Mouse (Mus musculus) intestine, embryonic 15.5 days (tissue): ENCODE measurements around the gene Lmbr1. TPM values are rescaled to one million over a fixed set of nuclear protein-coding genes. Genes with fewer than 3 reads are reported as not detected.
A peak's percentile ranks its signal among the peaks of the same experiment; 100 is the strongest.

ENCODE experiments used
- ATAC-seq: fragments of 200-750 bp; cut with Nextera tagmentation; 2 replicates; pipeline ENCODE4 v1.8.0; 2017; ENCODE audit warnings: moderate TSS enrichment, moderate library complexity
- H3K27ac ChIP-seq: fragments of 300-500 bp; sonication (generic); 2 replicates; pipeline ENCODE4 v1.5.1; 2015; ENCODE audit warnings: mild to moderate bottlenecking, inconsistent platforms
- H3K27me3 ChIP-seq: fragments of 300-500 bp; sonication (generic); replicated peaks from 2 replicates; pipeline ENCODE4 v1.6.1; 2015; ENCODE audit warnings: inconsistent platforms
- H3K36me3 ChIP-seq: fragments of 300-500 bp; sonication (generic); 2 replicates; pipeline ENCODE4 v1.6.1; 2015; ENCODE audit warnings: inconsistent platforms
- H3K4me1 ChIP-seq: fragments of 300-500 bp; sonication (generic); replicated peaks from 2 replicates; pipeline ENCODE4 v1.6.1; 2015; ENCODE audit warnings: inconsistent platforms
- H3K4me2 ChIP-seq: fragments of 300-500 bp; sonication (generic); replicated peaks from 2 replicates; pipeline ENCODE4 v1.6.1; 2015; ENCODE audit warnings: mild to moderate bottlenecking, inconsistent platforms
- H3K4me3 ChIP-seq: fragments of 300-500 bp; sonication (generic); replicated peaks from 2 replicates; pipeline ENCODE4 v1.5.1; 2015; ENCODE audit warnings: inconsistent platforms
- H3K9ac ChIP-seq: fragments of 300-500 bp; sonication (generic); 2 replicates; pipeline ENCODE4 v1.6.1; 2015; ENCODE audit warnings: inconsistent platforms
- H3K9me3 ChIP-seq: fragments of 300-500 bp; sonication (generic); 2 replicates; pipeline ENCODE4 v1.6.1; 2016; ENCODE audit warnings: inconsistent platforms
- WGBS: fragments of 180-500 bp; shearing (Covaris S2); methylation state at CpG from one replicate; pipeline ENCODE4 v1.1.7; 2015; 5-methylcytosine and 5-hydroxymethylcytosine counted together
- polyA plus RNA-seq: library from polyadenylated mRNA; unstranded; fragments of >200 nt; fragmentation: Nextera tagmentation; extraction: Ambion mirVana; gene quantifications from 2 replicates; pipeline ENCODE4 v1.2.1, GENCODE M21; 2015

The Lmbr1 gene
- polyA plus RNA-seq, 1 experiment from 2014 or later = 12.3 TPM

DNA sequence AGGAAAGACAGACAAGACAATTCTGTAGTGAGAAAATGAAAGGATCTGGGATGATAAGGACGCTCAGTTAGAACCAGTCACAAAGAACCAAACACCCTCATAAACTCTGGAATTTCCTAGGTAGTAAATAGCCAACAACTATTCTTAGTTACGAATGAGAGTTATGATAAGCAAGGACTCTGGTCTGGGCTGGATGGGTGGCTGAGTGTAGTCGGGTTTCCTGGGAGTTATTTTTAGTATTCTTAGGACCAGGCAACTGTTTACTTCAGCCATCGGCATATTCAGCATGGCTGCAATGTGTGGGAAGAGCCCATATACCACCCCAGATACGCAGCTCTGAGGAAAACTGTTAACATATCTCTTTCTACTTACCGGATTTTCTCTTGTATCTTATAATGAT, 14.7 kb downstream of the Lmbr1 start:
- 73% methylated on average over 6 of the region's 6 CpGs for WGBS
- Histone ChIP-seq H3K4me2 (no peak overlapping the region), H3K36me3 (0 out of 2 replicates have a peak, but pooled peaks cover 3% of the 10 kb centered on the region), H3K9me3 (no peaks in the 10 kb centered on the region), H3K9ac (no peak overlapping the region), H3K27ac (no peak overlapping the region), H3K27me3 (no peaks in the 10 kb centered on the region), H3K4me3 (no peak overlapping the region), H3K4me1 (no peaks in the 10 kb centered on the region)
- ATAC-seq = no peak

GRCm38 (mm10) chr5:29335836-29336235, 42.4 kb downstream of the Lmbr1 start:
- Histone ChIP-seq H3K9me3 (no peaks in the 10 kb centered on the region), H3K4me2 (no peak overlapping the region), H3K9ac (no peak overlapping the region), H3K27me3 (no peaks in the 10 kb centered on the region), H3K4me3 (no peak overlapping the region), H3K4me1 (no peaks in the 10 kb centered on the region), H3K36me3 (no peaks in the 10 kb centered on the region), H3K27ac (no peak overlapping the region)
- 52% methylated on average over 5 of the region's 5 CpGs for WGBS
- no peak for ATAC-seq

- Histone ChIP-seq H3K4me3 (no peak overlapping the region), H3K27me3 (no peaks in the 10 kb centered on the region), H3K4me2 (no peak overlapping the region), H3K9me3 (no peaks in the 10 kb centered on the region), H3K27ac (no peak overlapping the region), H3K4me1 (no peaks in the 10 kb centered on the region), H3K9ac (no peak overlapping the region), H3K36me3 (no peaks in the 10 kb centered on the region)
- 96% methylated on average over 2 of the region's 2 CpGs for WGBS
- no peak for ATAC-seq
Observed at GRCm38 (mm10) chr5:29322503-29322902, 55.7 kb downstream of the Lmbr1 start.

- H3K4me2 ChIP-seq = no peak overlapping the region
- no peak overlapping the region for H3K4me3 ChIP-seq
- H3K9me3 ChIP-seq = no peaks in the 10 kb centered on the region
- H3K27ac ChIP-seq = no peak overlapping the region
- H3K27me3 ChIP-seq = no peaks in the 10 kb centered on the region
- WGBS = 64% methylated on average over 3 of the region's 3 CpGs
- no peaks in the 10 kb centered on the region for H3K36me3 ChIP-seq
- H3K9ac ChIP-seq = no peak overlapping the region
- H3K4me1 ChIP-seq = no peaks in the 10 kb centered on the region
- no peak for ATAC-seq
Observed at GRCm38 (mm10) chr5:29309191-29309590, 69.0 kb downstream of the Lmbr1 start.

DNA sequence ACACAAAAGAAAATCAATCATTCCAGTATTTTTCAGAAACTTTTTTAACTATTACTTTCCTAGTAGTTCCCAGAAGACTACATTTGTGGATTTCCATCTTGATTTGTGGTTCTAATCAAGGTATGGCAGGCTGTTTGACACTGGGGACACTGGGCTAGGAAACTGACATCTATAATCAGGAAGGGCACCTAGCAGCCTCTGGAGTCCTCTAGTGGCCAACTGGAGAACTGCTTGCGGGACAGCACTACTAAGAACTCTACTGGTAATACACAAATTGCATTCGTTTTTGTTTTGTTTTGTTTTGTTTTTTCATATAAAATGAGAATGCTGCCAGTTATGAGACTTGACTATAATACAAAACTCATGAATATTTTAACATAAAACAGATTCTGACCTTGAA, 85.0 kb downstream of the Lmbr1 start:
- H3K9me3 ChIP-seq = no peaks in the 10 kb centered on the region
- ATAC-seq = no peak
- 20% methylated on average over 2 of the region's 2 CpGs for WGBS

GRCm38 (mm10) chr5:29290110-29290509, 88.1 kb downstream of the Lmbr1 start:
- H3K4me3 ChIP-seq = no peak overlapping the region
- no peak for ATAC-seq
- H3K27me3 ChIP-seq = no peaks in the 10 kb centered on the region
- H3K9ac ChIP-seq = no peak overlapping the region
- no peak overlapping the region for H3K27ac ChIP-seq
- no peaks in the 10 kb centered on the region for H3K36me3 ChIP-seq
- H3K9me3 ChIP-seq = no peaks in the 10 kb centered on the region
- H3K4me1 ChIP-seq = no peaks in the 10 kb centered on the region
- WGBS = 90% methylated on average over 3 of the region's 3 CpGs
- H3K4me2 ChIP-seq = no peak overlapping the region

More for the DNA sequence above, 85.0 kb downstream of the Lmbr1 start:
- no peak overlapping the region for H3K4me3 ChIP-seq
- no peaks in the 10 kb centered on the region for H3K27me3 ChIP-seq
- no peaks in the 10 kb centered on the region for H3K4me1 ChIP-seq
- no peak overlapping the region for H3K4me2 ChIP-seq
- no peak overlapping the region for H3K9ac ChIP-seq
- no peaks in the 10 kb centered on the region for H3K36me3 ChIP-seq
- no peak overlapping the region for H3K27ac ChIP-seq

DNA sequence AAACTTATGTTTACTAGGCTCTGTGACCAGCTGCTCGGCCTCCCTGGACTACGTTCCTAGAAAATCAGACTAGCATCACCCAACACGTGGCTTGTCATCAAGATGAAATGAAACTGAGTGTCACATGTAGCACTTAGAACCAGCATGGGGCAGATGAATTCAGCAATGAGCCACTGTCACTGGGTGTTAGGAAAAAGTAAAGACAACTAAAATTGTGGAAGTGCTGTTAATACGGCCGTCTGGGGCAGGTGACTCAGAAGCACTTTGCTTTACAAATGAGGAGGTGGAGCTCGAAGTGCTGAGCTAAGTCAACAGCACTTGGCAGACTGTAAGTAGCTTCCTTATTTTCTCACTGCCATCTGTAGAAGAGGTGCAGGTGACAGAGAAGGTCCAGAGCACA, 88.5 kb downstream of the Lmbr1 start:
- 68% methylated on average over 6 of the region's 6 CpGs for WGBS
- no peak overlapping the region for H3K27ac ChIP-seq
- H3K4me1 ChIP-seq = no peaks in the 10 kb centered on the region
- no peak for ATAC-seq
- H3K27me3 ChIP-seq = no peaks in the 10 kb centered on the region
- no peaks in the 10 kb centered on the region for H3K9me3 ChIP-seq
- no peaks in the 10 kb centered on the region for H3K36me3 ChIP-seq
- H3K4me2 ChIP-seq = no peak overlapping the region
- H3K4me3 ChIP-seq = no peak overlapping the region
- no peak overlapping the region for H3K9ac ChIP-seq

GRCm38 (mm10) chr5:29281081-29281480, 97.1 kb downstream of the Lmbr1 start:
- ATAC-seq = no peak
- 84% methylated on average over 3 of the region's 3 CpGs for WGBS
- no peak overlapping the region for H3K27ac ChIP-seq
- no peaks in the 10 kb centered on the region for H3K36me3 ChIP-seq
- no peak overlapping the region for H3K4me2 ChIP-seq
- no peak overlapping the region for H3K4me3 ChIP-seq
- no peaks in the 10 kb centered on the region for H3K27me3 ChIP-seq
- no peaks in the 10 kb centered on the region for H3K4me1 ChIP-seq
- H3K9me3 ChIP-seq = no peaks in the 10 kb centered on the region
- H3K9ac ChIP-seq = no peak overlapping the region

DNA sequence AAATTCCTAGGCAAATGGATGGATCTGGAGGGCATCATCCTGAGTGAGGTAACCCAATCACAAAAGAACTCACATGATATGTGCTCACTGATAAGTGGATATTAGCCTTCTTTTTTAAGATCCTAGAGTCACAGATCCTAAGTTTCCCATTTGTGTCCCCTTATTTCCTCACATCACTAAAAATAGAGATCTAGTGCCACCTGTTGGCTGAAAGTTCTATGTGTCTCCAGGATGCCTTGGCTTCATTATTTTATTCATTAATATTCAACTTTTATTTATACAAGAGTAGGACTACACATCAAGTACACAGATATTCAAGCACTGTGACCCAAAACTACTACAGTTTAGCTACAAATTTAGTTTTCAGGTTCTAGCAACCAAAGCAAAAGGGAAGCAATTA, 103.4 kb downstream of the Lmbr1 start:
- no peak for ATAC-seq
- Histone ChIP-seq H3K36me3 (no peaks in the 10 kb centered on the region), H3K4me1 (no peaks in the 10 kb centered on the region), H3K4me3 (no peak overlapping the region), H3K27me3 (no peaks in the 10 kb centered on the region), H3K9me3 (no peaks in the 10 kb centered on the region), H3K27ac (no peak overlapping the region), H3K4me2 (no peak overlapping the region), H3K9ac (no peak overlapping the region)

DNA sequence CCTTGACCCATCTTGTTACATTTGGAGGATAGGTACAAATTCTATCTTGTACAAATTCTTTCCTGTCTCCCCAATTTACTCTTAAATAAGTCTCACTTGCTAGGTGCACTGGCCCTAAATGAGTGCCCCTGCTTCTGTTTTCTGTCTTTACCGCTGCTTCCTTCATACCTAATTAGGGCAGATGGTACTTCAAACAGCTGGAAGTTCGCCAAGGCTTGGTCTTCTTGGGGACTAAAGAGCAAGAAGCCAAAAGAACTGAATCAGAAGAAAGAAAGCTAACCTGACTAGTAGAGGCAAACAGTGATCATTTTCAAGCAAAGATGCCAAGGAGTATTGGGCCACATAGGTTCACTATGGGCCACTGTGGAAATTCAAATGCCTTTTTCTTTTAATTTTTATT, 104.8 kb downstream of the Lmbr1 start:
- no peak overlapping the region for H3K4me3 ChIP-seq
- H3K36me3 ChIP-seq = no peaks in the 10 kb centered on the region
- H3K9me3 ChIP-seq = no peaks in the 10 kb centered on the region
- 76% methylated on average over 2 of the region's 2 CpGs for WGBS
- H3K9ac ChIP-seq = no peak overlapping the region
- no peak overlapping the region for H3K27ac ChIP-seq
- ATAC-seq = no peak
- no peak overlapping the region for H3K4me2 ChIP-seq
- no peaks in the 10 kb centered on the region for H3K4me1 ChIP-seq
- no peaks in the 10 kb centered on the region for H3K27me3 ChIP-seq

- no peaks in the 10 kb centered on the region for H3K4me1 ChIP-seq
- H3K9me3 ChIP-seq = no peaks in the 10 kb centered on the region
- H3K27ac ChIP-seq = no peak overlapping the region
- 42% methylated on average over 4 of the region's 4 CpGs for WGBS
- no peaks in the 10 kb centered on the region for H3K36me3 ChIP-seq
- ATAC-seq = peak; percentile 55; the same call in 1 of the 2 replicates
- no peak overlapping the region for H3K4me2 ChIP-seq
- no peak overlapping the region for H3K9ac ChIP-seq
- no peak overlapping the region for H3K4me3 ChIP-seq
- no peaks in the 10 kb centered on the region for H3K27me3 ChIP-seq
Observed at GRCm38 (mm10) chr5:29270879-29271278, 107.3 kb downstream of the Lmbr1 start.

DNA sequence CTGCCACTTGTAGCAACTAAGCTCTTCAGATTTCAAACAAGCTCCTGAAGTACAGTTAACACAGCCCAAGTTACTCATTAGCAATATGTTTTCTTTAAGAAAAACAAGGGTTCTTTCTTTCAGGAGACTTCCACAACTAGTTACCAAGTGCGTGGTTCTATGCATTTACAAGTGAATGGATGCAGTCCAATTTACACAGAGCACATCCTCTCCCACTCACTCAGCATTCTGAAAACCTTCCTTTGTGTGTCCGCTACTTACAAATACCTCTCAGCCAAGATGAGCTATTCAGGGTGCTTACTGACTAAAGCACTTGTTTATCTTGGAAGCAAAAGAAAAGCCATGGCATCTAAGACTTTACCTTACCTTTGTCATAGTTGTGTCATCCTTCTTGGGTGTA, 124.3 kb downstream of the Lmbr1 start:
- H3K4me2 ChIP-seq = no peak overlapping the region
- H3K27ac ChIP-seq = no peak overlapping the region
- ATAC-seq = no peak
- WGBS = 71% methylated on average over 2 of the region's 2 CpGs
- no peaks in the 10 kb centered on the region for H3K4me1 ChIP-seq
- no peaks in the 10 kb centered on the region for H3K27me3 ChIP-seq
- H3K4me3 ChIP-seq = no peak overlapping the region
- H3K36me3 ChIP-seq = no peaks in the 10 kb centered on the region
- no peak overlapping the region for H3K9ac ChIP-seq
- H3K9me3 ChIP-seq = no peaks in the 10 kb centered on the region

- no peak overlapping the region for H3K9ac ChIP-seq
- no peak overlapping the region for H3K4me3 ChIP-seq
- WGBS = 84% methylated on average over 1 of the region's 1 CpGs
- no peaks in the 10 kb centered on the region for H3K36me3 ChIP-seq
- H3K4me1 ChIP-seq = no peaks in the 10 kb centered on the region
- H3K9me3 ChIP-seq = no peaks in the 10 kb centered on the region
- no peak overlapping the region for H3K4me2 ChIP-seq
- no peak overlapping the region for H3K27ac ChIP-seq
- ATAC-seq = no peak
- no peaks in the 10 kb centered on the region for H3K27me3 ChIP-seq
Observed at GRCm38 (mm10) chr5:29251496-29251873, 126.7 kb downstream of the Lmbr1 start.
